Mouse (Mus musculus) lung, adult 18-20 months (tissue): ENCODE measurements around the gene Tnfaip2.

Experiments used
- DNase-seq, 2 experiments: peaks; one replicate each; pipeline ENCODE4 v3.0.0; 2022; ENCODE audit warnings: mixed read lengths in 2 of 2

The Tnfaip2 gene

GRCm38 (mm10) chr12:111428364-111428763, 13.9 kb upstream of the Tnfaip2 start:
- no peak for DNase-seq

DNA sequence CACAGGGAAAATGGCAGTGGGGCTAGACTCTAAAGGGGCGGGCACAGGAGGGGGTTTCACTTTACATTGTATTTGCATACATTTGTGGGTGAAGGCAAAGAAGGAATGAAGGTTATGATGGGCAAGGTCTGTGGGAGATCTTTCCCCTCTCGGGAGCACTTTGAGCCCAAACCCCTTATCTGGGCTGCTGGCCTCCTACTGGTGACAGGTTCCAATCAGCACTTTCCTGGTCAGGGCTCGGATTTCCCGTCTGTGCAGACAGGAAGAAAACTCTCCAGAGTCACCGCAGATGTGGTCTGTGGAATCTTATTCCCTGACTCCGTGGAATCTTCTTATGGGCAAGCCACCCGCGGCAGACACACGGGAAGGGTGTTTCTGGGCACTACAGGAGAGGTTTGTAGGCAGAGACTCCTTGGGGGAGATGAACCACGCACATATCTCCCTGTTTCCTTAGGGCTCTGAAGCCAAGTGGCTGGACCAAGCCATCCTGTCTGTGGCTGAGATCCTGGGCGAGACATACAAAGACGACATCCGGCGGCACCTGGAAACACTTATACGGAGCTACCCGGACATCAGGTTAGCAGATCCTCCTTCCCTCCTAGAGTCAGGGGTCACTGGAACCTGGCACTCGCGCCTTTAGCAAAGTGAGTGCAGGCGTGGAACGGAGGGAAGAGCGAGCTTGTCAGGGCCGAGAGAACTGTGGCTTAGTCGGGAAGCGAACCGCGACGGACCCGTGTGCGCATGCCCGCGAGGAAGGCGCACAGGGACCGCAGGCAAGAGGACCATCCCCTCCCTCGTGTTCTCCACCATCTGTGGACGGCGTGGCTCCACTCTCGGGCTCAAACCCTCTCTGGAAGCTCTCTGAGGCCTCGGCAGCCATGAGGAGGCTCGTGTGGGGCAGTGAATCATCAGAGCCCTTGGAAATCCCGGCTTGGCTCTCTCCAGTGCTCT, 13.0 kb upstream of the Tnfaip2 start:
- no peak for DNase-seq

GRCm38 (mm10) chr12:111430049-111430867, 12.0 kb upstream of the Tnfaip2 start:
- DNase-seq, result peak in 1 of 2 experiments; percentile 63

GRCm38 (mm10) chr12:111430868-111431817, 11.1 kb upstream of the Tnfaip2 start:
- DNase-seq, result no peak

GRCm38 (mm10) chr12:111432097-111432496, 10.2 kb upstream of the Tnfaip2 start:
- peak; percentile 55 to 66 for DNase-seq

GRCm38 (mm10) chr12:111432751-111433331, 9.4 kb upstream of the Tnfaip2 start:
- DNase-seq, result no peak

DNA sequence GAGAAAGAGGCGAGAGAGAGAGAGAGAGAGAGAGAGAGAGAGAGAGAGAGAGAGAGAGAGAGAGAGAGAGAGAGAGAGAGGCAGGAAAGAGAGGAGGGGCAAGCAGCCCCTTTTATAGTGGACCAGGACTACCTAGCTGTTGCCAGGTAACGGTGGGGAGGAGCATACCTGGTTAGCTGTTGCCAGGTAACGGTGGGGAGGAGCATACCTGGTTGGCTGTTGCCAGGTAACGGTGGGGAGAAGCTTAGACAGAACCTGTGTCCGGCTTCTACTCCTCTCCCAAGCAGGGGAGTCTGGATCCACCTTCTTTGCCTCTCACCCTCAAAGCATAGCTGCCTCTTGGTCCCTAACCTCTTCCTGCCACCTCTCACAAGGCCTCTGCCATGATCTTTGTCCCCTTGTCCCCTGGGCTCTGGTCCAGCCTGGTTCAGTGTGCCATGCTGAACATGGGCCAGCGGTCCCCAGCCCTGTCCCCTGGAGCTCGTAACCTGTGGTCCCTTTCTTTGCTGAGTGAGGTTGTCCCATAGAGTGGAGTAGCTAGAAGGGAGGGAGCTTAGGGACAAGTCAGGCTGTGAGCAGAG, 8.0 kb upstream of the Tnfaip2 start:
- no peak for DNase-seq

DNA sequence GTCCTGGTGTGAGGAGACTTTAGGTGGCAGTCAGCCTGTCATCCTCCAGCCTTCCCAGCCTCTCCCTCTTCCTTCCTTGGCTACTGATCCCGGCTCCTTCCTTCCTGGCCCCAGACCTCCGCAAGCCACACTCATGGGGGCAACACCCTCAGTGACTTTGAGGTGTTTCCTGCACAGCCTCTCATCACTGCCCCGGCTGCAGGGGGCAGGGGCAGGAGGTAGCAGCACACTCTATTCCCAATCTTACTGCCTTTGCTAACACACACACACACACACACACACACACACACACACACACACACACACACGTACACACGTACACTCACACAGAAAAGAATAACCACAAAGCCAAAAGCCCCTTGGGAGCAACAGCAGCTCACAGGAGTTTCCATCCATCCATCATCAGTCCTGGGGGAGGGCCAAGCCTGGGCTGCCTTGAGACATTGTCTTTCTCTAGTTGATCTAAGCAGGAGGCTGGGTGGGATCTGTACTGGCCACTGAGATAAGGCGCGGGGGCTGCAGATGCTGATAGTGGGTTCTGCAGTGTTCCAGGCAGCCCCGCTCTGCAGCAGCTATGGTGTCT, 7.4 kb upstream of the Tnfaip2 start:
- no peak for DNase-seq

DNA sequence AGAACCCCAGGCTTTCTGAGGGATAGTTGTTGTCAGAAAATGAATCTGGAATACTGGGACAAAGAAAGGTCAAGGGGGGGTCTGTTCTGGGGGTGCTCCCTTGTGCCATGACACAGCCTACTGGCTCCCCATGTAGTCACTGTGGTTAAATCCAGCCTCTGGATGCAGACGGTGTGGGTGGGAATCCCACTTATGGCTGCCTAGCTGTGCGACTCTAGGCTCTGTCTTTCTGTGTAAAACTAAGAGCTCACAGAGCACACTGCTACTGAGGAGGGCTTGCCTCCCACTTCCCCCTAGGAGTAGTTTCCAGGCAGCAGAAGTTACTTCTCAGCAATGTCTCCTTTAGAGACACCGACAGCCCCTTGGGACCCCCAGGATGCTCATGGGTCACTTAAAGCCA, 6.1 kb upstream of the Tnfaip2 start:
- no peak for DNase-seq

- DNase-seq, result peak; percentile 60 to 70
Observed at GRCm38 (mm10) chr12:111436640-111437039, 5.6 kb upstream of the Tnfaip2 start.

- DNase-seq, result no peak
Observed at GRCm38 (mm10) chr12:111437222-111437900, 4.9 kb upstream of the Tnfaip2 start.

- no peak for DNase-seq
Observed at GRCm38 (mm10) chr12:111438850-111439249, 3.4 kb upstream of the Tnfaip2 start.

DNA sequence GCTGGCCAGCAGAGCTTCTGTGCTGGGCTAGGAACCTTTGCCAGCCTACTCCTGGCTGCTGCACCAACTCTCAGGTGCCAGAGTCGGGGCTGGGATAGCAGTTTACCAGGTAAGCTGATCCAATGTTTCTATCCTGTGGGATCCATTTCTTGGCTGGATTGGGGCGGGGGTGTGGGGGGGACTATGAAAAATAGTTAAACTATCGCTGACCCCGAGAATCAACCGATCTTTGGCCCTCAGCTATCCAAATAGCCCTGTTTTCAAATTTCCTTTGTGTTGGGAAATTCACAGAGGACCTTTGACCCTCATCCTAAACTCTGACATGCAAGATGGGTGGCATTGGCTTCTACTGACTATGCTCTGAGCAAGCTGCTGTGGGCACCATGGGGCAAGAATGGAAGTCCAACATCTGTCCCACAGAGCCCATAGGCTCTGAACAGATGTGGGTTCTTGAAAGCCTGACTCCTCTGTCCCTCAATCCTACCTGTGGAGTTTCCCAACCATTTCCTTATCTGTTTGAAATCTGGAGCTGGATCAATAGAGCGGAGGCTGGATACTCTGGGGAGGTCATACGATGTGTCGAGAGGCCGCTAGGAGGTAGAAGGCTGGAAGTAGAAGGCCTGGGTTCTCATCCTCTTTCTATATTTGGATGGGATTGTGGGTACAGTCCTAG, 1.4 kb upstream of the Tnfaip2 start:
- DNase-seq, result no peak

DNA sequence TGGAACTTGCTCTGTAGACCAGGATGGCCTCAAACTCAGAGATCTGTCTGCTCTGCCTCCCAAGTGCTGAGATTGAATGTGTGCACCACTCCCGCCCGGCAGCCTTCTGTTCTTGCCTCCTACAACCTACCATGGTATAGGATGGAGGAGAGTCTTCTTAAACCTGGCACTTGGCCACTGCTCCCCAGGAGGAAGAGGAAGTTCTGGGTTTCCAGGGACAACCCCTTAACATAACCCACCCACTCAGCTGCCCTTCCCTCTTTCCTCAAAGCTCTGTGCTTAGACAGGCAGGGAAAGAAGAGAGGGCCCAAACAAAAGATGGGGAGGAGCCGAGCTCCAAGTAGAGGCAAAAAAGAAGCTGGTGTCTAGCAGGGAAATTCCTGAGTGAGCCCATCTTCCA, 746 bp upstream of the Tnfaip2 start:
- DNase-seq, result no peak

DNA sequence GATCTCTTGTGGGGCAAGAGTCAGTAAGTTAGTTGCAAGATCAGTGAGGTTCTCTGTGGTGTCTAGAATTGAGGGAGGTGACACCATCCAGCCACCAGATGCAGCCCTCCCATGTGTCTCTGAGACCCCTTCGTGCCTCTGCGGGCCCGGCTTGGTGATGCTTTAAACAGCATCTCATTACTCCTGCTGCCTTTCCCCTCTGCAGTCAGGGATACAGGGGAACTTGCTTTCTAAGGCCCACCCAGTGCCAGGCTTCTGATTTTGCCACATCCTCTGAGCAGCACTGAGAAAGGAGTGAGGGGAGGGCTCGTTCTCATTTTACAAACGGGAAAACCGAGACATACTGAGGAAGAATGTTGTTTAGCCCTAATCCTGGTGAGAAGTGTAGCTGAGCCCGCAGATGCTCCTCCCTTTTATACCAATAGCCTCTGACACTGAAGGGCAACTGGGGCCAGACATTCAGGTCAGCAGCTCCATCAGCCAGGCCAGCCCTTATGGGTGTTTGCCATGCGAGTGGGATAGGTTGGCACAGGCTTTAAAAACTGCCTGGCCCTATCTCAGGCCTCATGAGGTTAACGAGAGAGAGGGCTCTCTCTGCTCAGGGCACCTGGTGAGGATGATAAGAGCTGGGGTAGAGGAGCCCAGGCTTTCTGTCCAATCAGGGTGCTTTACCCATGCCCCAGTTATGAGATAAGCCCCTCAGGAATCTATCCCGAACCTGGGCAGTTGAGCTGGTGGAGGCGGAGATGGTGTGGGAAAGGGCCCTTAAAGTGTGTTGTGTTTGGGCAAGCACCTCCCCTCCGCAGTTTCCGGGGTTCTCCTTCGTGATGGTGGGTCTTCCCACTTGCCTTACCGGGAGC, 972 bp downstream of the Tnfaip2 start:
- no peak for DNase-seq

- peak in 1 of 2 experiments; percentile 47 for DNase-seq
Observed at GRCm38 (mm10) chr12:111443921-111444831, 1.9 kb downstream of the Tnfaip2 start.

- no peak for DNase-seq
Observed at GRCm38 (mm10) chr12:111445161-111445889, 3.1 kb downstream of the Tnfaip2 start.
